Mouse (Mus musculus) kidney, postnatal 10 days (tissue): ENCODE measurements around the gene Rgs8.

Experiments used
- DNase-seq: peaks from one replicate; pipeline ENCODE4 v3.0.0; 2021; ENCODE audit warnings: mixed read lengths

The Rgs8 gene

GRCm38 (mm10) chr1:153709451-153709850 is 56.6 kb downstream of the Rgs8 start:
- DNase-seq = no peak

GRCm38 (mm10) chr1:153711544-153712262 is 58.9 kb downstream of the Rgs8 start:
- DNase-seq = no peak

DNA sequence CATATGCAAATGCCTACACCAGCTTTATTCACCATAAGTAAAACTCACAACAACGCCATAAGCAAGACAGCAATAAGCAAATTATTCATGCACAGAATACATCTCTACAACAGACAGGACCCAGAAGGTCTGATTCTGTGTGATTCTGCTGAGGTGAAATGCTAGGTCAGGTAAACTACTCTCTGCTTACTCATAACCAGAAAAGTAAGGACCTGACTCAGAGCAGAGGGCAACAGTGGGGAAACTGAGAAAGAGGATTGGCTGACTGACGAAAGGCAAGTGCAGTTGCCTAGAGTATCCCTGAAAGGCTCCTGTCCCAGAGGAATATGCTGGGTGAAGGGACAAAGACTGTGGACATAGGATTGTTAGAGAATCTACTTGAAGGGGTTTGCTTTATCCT is 59.8 kb downstream of the Rgs8 start:
- DNase-seq = no peak

DNA sequence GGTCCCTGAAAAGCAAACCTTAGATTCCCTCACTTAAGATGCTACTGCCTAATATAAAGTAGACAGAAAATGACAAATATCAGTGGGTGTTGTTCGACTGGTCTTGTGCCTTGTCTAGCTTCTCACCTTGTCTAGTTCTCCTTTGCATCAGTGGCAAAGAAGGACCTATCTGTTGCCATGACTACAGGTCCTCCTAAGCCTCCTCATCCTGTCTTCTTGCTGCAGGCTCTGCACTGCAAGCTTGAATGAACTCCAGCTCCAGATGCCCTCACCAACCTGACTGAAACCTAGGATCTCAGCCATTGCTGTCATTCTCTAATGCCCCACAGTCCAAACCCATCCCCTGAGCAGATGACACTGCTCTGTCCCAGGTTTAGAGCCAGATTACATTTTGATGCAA is 65.2 kb downstream of the Rgs8 start:
- DNase-seq = no peak

- DNase-seq = no peak
These were observed 68.1 kb downstream of the Rgs8 start for GRCm38 (mm10) chr1:153720935-153721334.

- no peak for DNase-seq
These were observed 68.9 kb downstream of the Rgs8 start for GRCm38 (mm10) chr1:153721565-153722310.

GRCm38 (mm10) chr1:153723426-153723825 is 70.6 kb downstream of the Rgs8 start:
- no peak for DNase-seq

- DNase-seq = no peak
These were observed 73.8 kb downstream of the Rgs8 start for GRCm38 (mm10) chr1:153726636-153727035.

DNA sequence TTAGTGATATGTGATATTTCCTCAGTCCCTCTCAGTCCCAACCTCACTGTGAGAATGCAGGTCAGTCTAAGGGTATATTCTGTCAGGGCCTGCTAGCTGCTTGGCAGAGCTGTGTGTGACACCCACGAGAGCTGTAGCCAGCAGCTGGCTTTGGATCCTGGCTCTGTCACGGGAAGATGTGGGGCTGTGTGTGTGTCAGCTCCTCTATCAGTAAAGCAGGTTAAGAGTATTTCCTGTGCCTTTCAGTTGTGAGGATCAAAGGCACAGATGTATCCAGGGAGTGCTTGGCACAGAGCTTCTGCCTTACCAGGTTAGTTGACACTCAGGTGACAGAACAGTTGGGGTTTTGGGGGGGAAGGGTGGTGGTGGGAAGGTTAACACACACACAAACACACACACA is 77.0 kb downstream of the Rgs8 start:
- DNase-seq = no peak

GRCm38 (mm10) chr1:153730671-153731070 is 77.8 kb downstream of the Rgs8 start:
- peak; percentile 71 for DNase-seq

DNA sequence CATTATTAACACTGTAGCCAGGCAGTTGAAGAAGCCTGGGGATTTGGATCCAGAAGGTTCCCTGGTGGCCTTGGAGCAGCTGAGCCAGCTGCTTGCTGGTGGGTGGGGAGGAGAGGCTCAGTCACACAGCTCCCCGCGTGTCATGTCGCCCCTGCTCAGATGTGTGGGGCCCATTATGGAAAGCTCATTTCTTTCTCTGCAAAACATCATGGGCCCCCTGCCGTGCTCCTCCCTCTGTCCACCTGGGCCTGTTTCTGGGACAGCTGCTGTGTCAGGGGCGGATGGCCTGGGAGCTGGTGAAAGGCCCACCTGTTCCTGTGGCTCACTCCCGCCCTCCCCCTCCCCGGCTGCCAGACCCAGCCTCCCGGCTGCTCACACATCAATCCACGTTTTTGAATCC is 80.4 kb downstream of the Rgs8 start:
- no peak for DNase-seq

- no peak for DNase-seq
These were observed 82.0 kb downstream of the Rgs8 start for GRCm38 (mm10) chr1:153734866-153735265.

DNA sequence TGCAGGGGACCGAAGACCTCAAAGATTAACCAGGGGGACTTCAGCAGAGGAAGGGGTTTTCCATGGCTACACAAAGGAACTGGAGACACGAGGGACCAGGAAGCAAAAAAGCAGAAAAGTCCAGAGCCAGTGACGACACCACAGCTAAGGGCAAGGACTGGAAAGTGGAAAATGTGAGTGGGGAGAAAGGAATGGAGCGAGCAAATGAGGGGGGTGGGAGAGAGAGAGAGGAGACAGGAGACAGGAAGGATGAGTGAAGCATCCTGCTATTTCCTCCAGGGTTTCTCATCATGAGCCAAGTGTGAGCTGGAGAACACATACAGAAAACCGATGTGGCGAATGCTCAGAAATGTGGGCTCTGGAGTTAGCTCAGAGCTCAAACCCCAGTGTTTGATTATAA is 83.3 kb downstream of the Rgs8 start:
- DNase-seq = no peak

GRCm38 (mm10) chr1:153737101-153738085 is 84.6 kb downstream of the Rgs8 start:
- DNase-seq = no peak

DNA sequence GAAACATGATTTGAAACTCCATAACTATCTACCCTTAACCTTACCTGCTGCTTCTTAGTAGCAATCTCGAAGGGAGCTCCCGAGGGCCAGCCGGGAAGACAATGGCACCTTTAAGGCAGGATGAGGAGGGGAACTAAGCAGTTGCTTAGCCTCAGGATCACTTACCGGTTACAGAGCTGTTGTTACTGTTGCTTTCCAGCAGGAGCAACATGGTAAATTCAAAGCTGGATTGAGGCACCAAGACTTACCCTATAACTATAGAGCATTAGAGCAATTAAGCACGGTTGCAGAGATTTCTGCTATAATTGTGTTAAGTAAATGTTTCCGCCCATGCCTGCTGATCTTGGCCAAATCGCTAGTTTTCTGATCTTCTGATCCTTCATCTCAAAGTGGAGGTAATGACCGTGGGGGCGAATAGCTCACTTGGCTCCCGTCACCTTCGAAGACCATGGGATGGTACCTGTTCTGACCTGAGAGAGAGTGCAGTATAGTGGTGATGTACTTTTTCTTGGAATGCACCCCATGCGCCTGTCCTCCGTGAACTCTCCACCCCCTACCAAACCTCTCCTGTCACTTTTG is 86.7 kb downstream of the Rgs8 start:
- DNase-seq = no peak

- DNase-seq = peak; percentile 92
These were observed 87.3 kb downstream of the Rgs8 start, which contains the start of gene Rgs16 for GRCm38 (mm10) chr1:153740145-153740544. Gene Rgs16 (plus strand): TSS chr1:153740349.

GRCm38 (mm10) chr1:153740775-153741400 is 88.1 kb downstream of the Rgs8 start:
- peak; percentile 10 for DNase-seq

DNA sequence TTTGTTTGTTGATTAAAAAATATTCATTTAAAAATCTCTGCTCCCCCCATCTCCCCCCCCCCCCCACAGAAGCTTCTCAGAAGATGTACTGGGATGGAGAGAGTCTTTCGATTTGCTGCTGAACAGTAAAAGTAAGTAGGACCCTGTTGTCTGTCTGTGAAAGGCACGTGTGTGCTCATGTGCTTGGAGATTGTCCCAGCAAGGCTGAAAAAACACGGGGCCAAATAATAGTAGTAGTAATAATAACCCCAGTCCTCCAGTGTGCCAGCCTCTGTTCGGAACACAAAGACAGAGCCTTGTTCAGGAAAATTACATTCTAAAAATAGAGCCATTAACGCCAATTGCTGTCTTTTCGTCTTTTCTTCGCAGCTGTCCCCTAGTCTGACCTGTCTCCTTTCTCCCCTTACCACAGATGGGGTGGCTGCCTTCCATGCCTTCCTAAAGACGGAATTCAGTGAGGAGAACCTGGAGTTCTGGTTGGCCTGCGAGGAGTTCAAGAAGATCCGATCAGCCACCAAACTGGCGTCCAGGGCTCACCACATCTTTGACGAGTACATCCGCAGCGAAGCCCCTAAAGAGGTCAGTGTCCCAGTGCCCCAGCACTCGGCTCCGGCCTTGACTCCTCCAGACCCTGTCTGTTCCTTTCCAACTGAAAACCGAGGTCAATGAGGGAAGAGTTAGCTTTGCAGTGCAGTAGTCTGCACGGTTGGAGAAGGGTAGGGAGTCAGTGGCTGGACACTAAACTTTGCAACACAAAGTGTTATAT is 88.9 kb downstream of the Rgs8 start:
- DNase-seq = peak; percentile 24

DNA sequence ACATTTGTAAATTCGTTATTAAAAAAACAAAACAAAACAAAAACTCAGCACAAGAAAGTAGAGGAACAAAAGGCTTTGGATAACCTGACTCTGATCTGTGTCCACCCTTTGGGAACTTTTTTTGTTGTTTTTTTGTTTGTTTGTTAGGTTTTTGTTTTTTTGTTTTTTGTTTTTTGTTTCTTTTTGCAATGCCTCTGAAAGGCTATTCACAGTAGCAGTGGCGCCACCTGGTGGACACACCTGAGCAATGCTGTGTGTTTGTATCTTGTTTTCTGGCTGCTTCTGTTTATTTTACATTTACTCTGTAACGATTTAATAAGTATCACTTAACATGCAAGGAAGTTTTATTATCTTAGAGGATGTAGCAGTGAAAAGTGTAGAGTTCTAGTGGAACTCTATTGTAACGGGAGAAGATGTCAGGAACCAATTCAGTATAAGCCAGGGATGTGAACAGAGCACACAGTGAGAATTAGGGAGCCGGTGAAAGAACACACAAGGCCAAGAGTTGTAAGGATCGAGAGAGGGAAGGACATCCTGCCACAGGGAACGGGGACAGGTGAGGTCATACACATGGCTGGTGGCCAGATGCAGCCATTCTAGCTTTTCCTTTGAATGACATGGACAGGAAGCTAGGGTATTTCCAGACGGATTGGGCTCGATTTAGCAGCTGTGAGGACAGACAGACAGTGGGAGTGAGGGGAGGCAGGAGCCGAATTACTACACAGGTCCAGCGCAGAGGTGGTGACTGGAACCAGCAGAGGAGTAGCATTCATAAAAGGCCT is 89.7 kb downstream of the Rgs8 start:
- peak; percentile 93 for DNase-seq

DNA sequence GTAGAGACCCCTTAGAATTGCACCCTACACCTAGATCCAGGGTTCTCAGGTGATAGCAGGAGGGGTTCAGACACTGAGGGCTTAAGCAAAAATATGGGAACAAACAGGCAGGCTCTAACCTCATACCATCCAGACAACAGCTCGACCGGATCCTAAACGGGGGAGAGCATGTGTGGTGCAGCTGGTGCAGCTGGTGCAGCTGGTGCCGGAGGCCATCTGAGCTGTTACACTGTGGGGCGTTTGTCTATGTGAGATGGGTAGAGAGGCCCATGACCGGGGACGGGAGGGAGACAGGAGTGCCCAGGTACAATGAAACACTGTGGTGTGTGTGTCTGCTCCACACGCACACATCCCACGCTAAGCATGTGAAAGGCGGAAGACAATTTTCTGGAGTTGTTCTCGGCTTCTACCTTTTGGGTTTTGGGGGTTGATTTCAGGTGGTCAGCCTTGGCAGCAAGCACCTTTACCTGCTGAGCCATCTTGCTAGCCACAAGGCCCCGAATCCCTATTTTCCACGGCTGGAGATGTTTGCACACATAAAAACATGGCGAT is 93.4 kb downstream of the Rgs8 start:
- no peak for DNase-seq
